24 mouse cellular contexts compared by ENCODE assay signal in genomic region chr9:51021123-51021795, GRCm38 (mm10). TPM values are rescaled to one million over a fixed set of nuclear protein-coding genes. Genes with fewer than 3 reads are reported as not detected.
"Had no signal": no experiment of that assay in that cellular context is flagged by ENCODE, and none has a peak within 500 bp of the region (broad histone marks: within the 10 kb centered on the region; RNA-seq: fewer than 3 reads in every experiment).

No protein-coding gene starts in this region.

- H3K4me1 ChIP-seq: liver, embryonic 13.5 days; lung, embryonic 15.5 days; midbrain, embryonic 12.5 days; neural tube, embryonic 12.5 days; stomach, embryonic 15.5 days had no signal

- H3K27me3 ChIP-seq: liver, embryonic 15.5 days; lung, embryonic 15.5 days; megakaryocyte, embryonic 14.5 days; midbrain, embryonic 12.5 days; neural tube, embryonic 12.5 days; stomach, embryonic 15.5 days had no signal

- H3K9me3 ChIP-seq: liver, embryonic 13.5 days; liver, embryonic 15.5 days; lung, embryonic 15.5 days; midbrain, embryonic 12.5 days; neural tube, embryonic 12.5 days; stomach, embryonic 15.5 days had no signal

- H3K36me3 ChIP-seq: liver, embryonic 13.5 days; liver, embryonic 15.5 days; lung, embryonic 15.5 days; midbrain, embryonic 12.5 days; neural tube, embryonic 12.5 days; stomach, embryonic 15.5 days had no signal

- ATAC-seq: liver, postnatal 0 days; lung, postnatal 0 days had no signal

- H3K4me2 ChIP-seq: liver, embryonic 13.5 days; liver, embryonic 15.5 days; lung, embryonic 15.5 days; midbrain, embryonic 12.5 days; neural tube, embryonic 12.5 days; stomach, embryonic 15.5 days had no signal

- H3K9ac ChIP-seq: liver, embryonic 13.5 days; liver, embryonic 15.5 days; liver, postnatal 0 days; lung, embryonic 15.5 days; midbrain, embryonic 12.5 days; neural tube, embryonic 12.5 days; stomach, embryonic 15.5 days had no signal

- DNase-seq: liver, embryonic 13.5 days; liver, postnatal 0 days; lung, adult 2 months; lung, postnatal 14 days; lung, postnatal 36 days; midbrain, embryonic 14.5 days; thymus, postnatal 25 days; thymus, postnatal 4 days had no signal

- H3K27ac ChIP-seq: liver, embryonic 13.5 days; liver, embryonic 15.5 days; lung, embryonic 15.5 days; macrophage; midbrain, embryonic 12.5 days; neural tube, embryonic 12.5 days; stomach, embryonic 15.5 days; stomach, postnatal 0 days had no signal

- H3K4me3 ChIP-seq: liver, embryonic 13.5 days; liver, embryonic 15.5 days; lung, embryonic 15.5 days; megakaryocyte, embryonic 14.5 days; midbrain, embryonic 12.5 days; neural tube, embryonic 12.5 days; stomach, embryonic 15.5 days had no signal

RNA-seq across cellular contexts. Expression of gene Btg4, which starts 39.4 kb away (rescaled TPM):
- total RNA-seq: midbrain, postnatal 0 days; monocyte, adult 5-6 weeks; neutrophil, adult 5-6 weeks had no signal
- polyA plus RNA-seq: liver, embryonic 13.5 days; liver, embryonic 15.5 days; liver, postnatal 0 days; lung, embryonic 15.5 days; macrophage; midbrain, embryonic 12.5 days; midbrain, embryonic 14.5 days; midbrain, postnatal 0 days; neural tube, embryonic 12.5 days; neural tube, embryonic 14.5 days; spleen, adult 2 months; stomach, embryonic 15.5 days; stomach, postnatal 0 days; thymus, adult 2 months; urinary bladder, adult 2 months had no signal

RNA-seq across cellular contexts. Expression of gene Layn, which starts 55.6 kb away (rescaled TPM):
- total RNA-seq: monocyte, adult 5-6 weeks had no signal
